Mouse (Mus musculus) CH12.LX (cell line): ENCODE data around the gene Fam129c. TPM values are rescaled to one million over a fixed set of nuclear protein-coding genes. Genes with fewer than 3 reads are reported as not detected.

Source experiments
- DNase-seq: peaks from one replicate; pipeline ENCODE4 v3.0.0-alpha.2; 2013; ENCODE audit errors: extremely low read depth
- H3K27ac ChIP-seq: 2 replicates; pipeline ENCODE4 v1.5.1; 2012; ENCODE audit warnings: low read depth, mild to moderate bottlenecking, control low read depth, moderate library complexity; ENCODE audit not compliant: insufficient read depth
- H3K27me3 ChIP-seq: replicated peaks from 2 replicates; pipeline ENCODE3; 2012; ENCODE audit warnings: inconsistent platforms
- H3K36me3 ChIP-seq, 2 experiments: replicated peaks in 1 of 2; 2 replicates each; pipeline versions ENCODE3 to v1.6.1; 2012; ENCODE audit warnings: inconsistent platforms in 1 of 2, low read length in 1 of 2, mild to moderate bottlenecking in 1 of 2, mixed read lengths in 1 of 2, moderate library complexity in 1 of 2; ENCODE audit not compliant: control insufficient read depth in 1 of 2, insufficient read depth in 1 of 2
- H3K4me1 ChIP-seq, 2 experiments: 2 replicates each; pipeline ENCODE4 v1.6.1; 2012; ENCODE audit warnings: inconsistent platforms in 1 of 2, moderate library complexity in 1 of 2; ENCODE audit not compliant: insufficient read depth in 2 of 2, control insufficient read depth in 1 of 2
- H3K4me2 ChIP-seq: 2 replicates; pipeline ENCODE4 v1.6.1; 2012; ENCODE audit warnings: low read depth, mild to moderate bottlenecking, control low read depth; ENCODE audit not compliant: poor library complexity, insufficient read depth, severe bottlenecking
- H3K4me3 ChIP-seq, 3 experiments: fragments of 150-350 bp in 1 of 3; sonication (generic) in 1 of 3; replicated peaks in 1 of 3; 2 replicates each; pipeline versions ENCODE3 to v1.5.1; 2011 to 2012; ENCODE audit warnings: low read depth in 2 of 3, low read length in 2 of 3, mild to moderate bottlenecking in 2 of 3, moderate library complexity in 2 of 3, control low read depth in 1 of 3, improper control_type of control experiment in 1 of 3, inconsistent platforms in 1 of 3, mixed read lengths in 1 of 3; ENCODE audit not compliant: poor library complexity in 1 of 3
- H3K79me2 ChIP-seq: replicated peaks from 2 replicates; pipeline ENCODE4 v1.6.1; 2012; ENCODE audit warnings: mild to moderate bottlenecking, moderate library complexity; ENCODE audit not compliant: control insufficient read depth, poor library complexity, insufficient read depth, severe bottlenecking; ENCODE audit errors: extremely low read depth
- H3K9ac ChIP-seq: 2 replicates; pipeline ENCODE4 v1.6.1; 2012; ENCODE audit warnings: low read depth, mild to moderate bottlenecking, control low read depth, moderate library complexity; ENCODE audit not compliant: insufficient read depth
- H3K9me3 ChIP-seq: replicated peaks from 2 replicates; pipeline ENCODE3; 2012; ENCODE audit warnings: low read length, inconsistent platforms, mixed read lengths
- BHLHE40 ChIP-seq: IDR thresholded peaks from 2 replicates; pipeline ENCODE4 v1.6.1; 2011; ENCODE audit warnings: mild to moderate bottlenecking, low read depth, low read length, improper control_type of control experiment
- CHD1 ChIP-seq: IDR thresholded peaks from 2 replicates; pipeline ENCODE4 v1.6.1; 2012; ENCODE audit warnings: low read depth, low read length, improper control_type of control experiment, inconsistent platforms
- E2F4 ChIP-seq: IDR thresholded peaks from 2 replicates; pipeline ENCODE4 v1.6.1; 2011; ENCODE audit warnings: low read depth, low read length, improper control_type of control experiment; ENCODE audit not compliant: insufficient replicate concordance
- ELF1 ChIP-seq: IDR thresholded peaks from 2 replicates; pipeline ENCODE4 v1.6.1; 2014; ENCODE audit warnings: low read depth, mild to moderate bottlenecking, inconsistent platforms, low read length, improper control_type of control experiment
- EP300 ChIP-seq: IDR thresholded peaks from 2 replicates; pipeline ENCODE4 v1.6.1; 2011; ENCODE audit warnings: low read length, improper control_type of control experiment
- GABPA ChIP-seq: IDR thresholded peaks from 2 replicates; pipeline ENCODE4 v1.6.1; 2012; ENCODE audit warnings: low read depth, low read length, improper control_type of control experiment, inconsistent platforms; ENCODE audit not compliant: insufficient replicate concordance
- IRF4 ChIP-seq: IDR thresholded peaks from 2 replicates; pipeline ENCODE4 v1.6.1; 2014; ENCODE audit warnings: low read depth, mild to moderate bottlenecking, inconsistent platforms, low read length, improper control_type of control experiment
- JUN ChIP-seq: IDR thresholded peaks from 2 replicates; pipeline ENCODE4 v1.6.1; 2011; ENCODE audit warnings: low read depth, mild to moderate bottlenecking, low read length, improper control_type of control experiment, moderate library complexity; ENCODE audit not compliant: insufficient read depth
- JUND ChIP-seq: conservative IDR thresholded peaks from 2 replicates; pipeline ENCODE4 v1.6.1; 2011; ENCODE audit warnings: low read depth, low read length, improper control_type of control experiment
- KAT2A ChIP-seq: IDR thresholded peaks from 2 replicates; pipeline ENCODE4 v1.6.1; 2012; ENCODE audit warnings: low read length, improper control_type of control experiment, inconsistent platforms; ENCODE audit not compliant: insufficient replicate concordance
- MAFK ChIP-seq: IDR thresholded peaks from 2 replicates; pipeline ENCODE4 v1.6.1; 2011; ENCODE audit warnings: low read length, improper control_type of control experiment; ENCODE audit not compliant: insufficient replicate concordance
- MAX ChIP-seq: IDR thresholded peaks from 2 replicates; pipeline ENCODE4 v1.6.1; 2011; ENCODE audit warnings: low read length, improper control_type of control experiment
- MYC ChIP-seq: IDR thresholded peaks from 2 replicates; pipeline ENCODE4 v1.6.1; 2011; ENCODE audit warnings: low read depth, mild to moderate bottlenecking, improper control_type of control experiment, low read length
- NRF1 ChIP-seq: IDR thresholded peaks from 2 replicates; pipeline ENCODE4 v1.6.1; 2014; ENCODE audit warnings: low read depth, mild to moderate bottlenecking, inconsistent platforms, low read length, improper control_type of control experiment, moderate library complexity
- PAX5 ChIP-seq: IDR thresholded peaks from 2 replicates; pipeline ENCODE4 v1.6.1; 2012; ENCODE audit warnings: low read length, inconsistent platforms, mixed read lengths
- POLR2A ChIP-seq: IDR thresholded peaks from 2 replicates; pipeline ENCODE4 v1.6.1; 2011; ENCODE audit warnings: low read depth, mild to moderate bottlenecking, improper control_type of control experiment, low read length
- POLR2AphosphoS2 ChIP-seq: IDR thresholded peaks from 2 replicates; pipeline ENCODE4 v1.6.1; 2011; ENCODE audit warnings: low read depth, low read length, improper control_type of control experiment
- RAD21 ChIP-seq: IDR thresholded peaks from 2 replicates; pipeline ENCODE4 v1.6.1; 2011; ENCODE audit warnings: low read depth, mild to moderate bottlenecking, low read length, improper control_type of control experiment, moderate library complexity
- RCOR1 ChIP-seq: conservative IDR thresholded peaks from 2 replicates; pipeline ENCODE4 v1.6.1; 2012; ENCODE audit warnings: low read depth, mild to moderate bottlenecking, inconsistent platforms, low read length, improper control_type of control experiment
- TBP ChIP-seq: conservative IDR thresholded peaks from 2 replicates; pipeline ENCODE4 v1.6.1; 2011; ENCODE audit warnings: low read depth, low read length, improper control_type of control experiment
- TCF12 ChIP-seq: IDR thresholded peaks from 2 replicates; pipeline ENCODE4 v1.6.1; 2014; ENCODE audit warnings: low read depth, mild to moderate bottlenecking, inconsistent platforms, low read length, improper control_type of control experiment
- UBTF ChIP-seq: IDR thresholded peaks from 2 replicates; pipeline ENCODE4 v1.6.1; 2012; ENCODE audit warnings: low read depth, mild to moderate bottlenecking, inconsistent platforms, low read length, improper control_type of control experiment, moderate library complexity
- USF1 ChIP-seq: IDR thresholded peaks from 2 replicates; pipeline ENCODE4 v1.6.1; 2014; ENCODE audit warnings: low read depth, mild to moderate bottlenecking, inconsistent platforms, low read length, improper control_type of control experiment
- USF2 ChIP-seq: conservative IDR thresholded peaks from 2 replicates; pipeline ENCODE4 v1.6.1; 2011; ENCODE audit warnings: low read depth, low read length, improper control_type of control experiment
- ZKSCAN1 ChIP-seq: IDR thresholded peaks from 2 replicates; pipeline ENCODE4 v1.6.1; 2012; ENCODE audit warnings: low read depth, inconsistent platforms, low read length, improper control_type of control experiment, borderline replicate concordance
- ZMIZ1 ChIP-seq: IDR thresholded peaks from 2 replicates; pipeline ENCODE4 v1.6.1; 2012; ENCODE audit warnings: low read depth, mild to moderate bottlenecking, inconsistent platforms, low read length, improper control_type of control experiment
- ZNF384 ChIP-seq: IDR thresholded peaks from 2 replicates; pipeline ENCODE4 v1.6.1; 2012; ENCODE audit warnings: low read depth, low read length, improper control_type of control experiment, inconsistent platforms
- dilution Hi-C: fragments of 300-500 bp; cut with MboI; formaldehyde crosslinking; loops from 2 replicates; pipeline ENCODE4 v1.14.3; 2020; ENCODE audit warnings: low sequenced_read_pairs; ENCODE audit not compliant: extremely low pct_unique_long_range_greater_than_20kb, extremely low pct_ligation_motif_present
- in situ Hi-C: fragments of 300-500 bp; cut with MboI; formaldehyde crosslinking; loops from 3 replicates; pipeline ENCODE4 v1.14.3; 2019; ENCODE audit warnings: low sequenced_read_pairs, low pct_ligation_motif_present, low pct_unique_long_range_greater_than_20kb, mixed read lengths
- polyA plus RNA-seq: library from polyadenylated mRNA; unstranded; fragments of >175 nt; gene quantifications from 2 replicates; pipeline ENCODE4 v1.2.1, GENCODE M21; 2012; ENCODE audit warnings: low read depth; ENCODE audit not compliant: insufficient read length
- total RNA-seq, 2 experiments: library from RNA; depleted of rRNA; stranded (reverse); fragments of 300-350 nt in 1 of 2; fragments of >200 nt in 1 of 2; gene quantifications; 2 replicates each; pipeline ENCODE4 v1.2.3; 2012 to 2014

The Fam129c gene
- total and polyA plus RNA-seq, 3 experiments: 89.2 to 98.6 (median 95.2) TPM

GRCm38 (mm10) chr8:71612141-71612540 lies 14.7 kb downstream of the Fam129c start:
- Histone ChIP-seq H3K4me1 (peaks cover 16 to 54% of the 10 kb centered on the region in 2 experiments), H3K4me2 (peak overlapping the region; percentile 83), H3K36me3 (peaks cover 32 to 74% of the 10 kb centered on the region in 2 experiments), H3K9ac (peak overlapping the region; percentile 79; the same call in 1 of the 2 replicates), H3K27me3 (no peaks in the 10 kb centered on the region), H3K4me3 (peak overlapping the region; percentile 86 to 90 (median 86)), H3K79me2 (peaks cover 20% of the 10 kb centered on the region), H3K9me3 (no peaks in the 10 kb centered on the region), H3K27ac (peak overlapping the region; percentile 27; the same call in 1 of the 2 replicates)
- DNase-seq: no peak
- in situ Hi-C loops: no loop called here
- no peak for TF ChIP-seq TCF12
- TF ChIP-seq BHLHE40: no peak
- TF ChIP-seq IRF4: no peak
- TF ChIP-seq TBP: no peak
- TF ChIP-seq ZMIZ1: no peak
- TF ChIP-seq ZKSCAN1: no peak
- TF ChIP-seq E2F4: no peak
- no peak for TF ChIP-seq RAD21
- TF ChIP-seq PAX5: no peak
- TF ChIP-seq UBTF: no peak
- dilution Hi-C loops: no loop called here

DNA sequence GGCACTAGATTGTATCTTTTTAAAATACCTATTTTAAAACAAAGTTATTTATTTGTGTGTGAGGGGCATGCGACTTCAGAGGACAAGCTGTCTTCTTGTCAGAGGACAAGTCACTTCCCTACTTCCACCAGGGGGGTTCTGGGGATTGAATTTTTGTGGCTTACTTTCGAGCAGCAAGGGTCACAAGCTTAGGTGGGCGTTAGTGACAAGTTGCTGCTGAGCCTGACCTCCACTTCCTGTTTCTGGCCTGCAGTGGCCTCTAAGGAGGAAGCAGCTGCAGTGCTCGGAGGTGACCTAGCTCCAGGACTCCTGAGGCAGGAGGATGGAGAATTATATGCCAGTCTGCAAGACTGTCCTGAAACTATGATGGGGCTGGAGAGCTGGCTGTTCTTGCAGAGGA lies 16.0 kb downstream of the Fam129c start:
- Histone ChIP-seq H3K9ac (no peak overlapping the region), H3K36me3 (peaks cover 40 to 74% of the 10 kb centered on the region in 2 experiments), H3K4me3 (peak overlapping the region in 1 of 3 experiments; percentile 86), H3K79me2 (peaks cover 20% of the 10 kb centered on the region), H3K9me3 (peaks cover 4% of the 10 kb centered on the region), H3K4me1 (peaks cover 16 to 49% of the 10 kb centered on the region in 2 experiments), H3K27me3 (no peaks in the 10 kb centered on the region), H3K4me2 (0 out of 2 replicates have a peak overlapping the region, but pooled peaks have one; percentile 83), H3K27ac (peak overlapping the region; percentile 7; the same call in 1 of the 2 replicates)
- TF ChIP-seq MAFK: no peak
- TF ChIP-seq E2F4: no peak
- no peak for TF ChIP-seq ZKSCAN1
- TF ChIP-seq USF2: no peak
- TF ChIP-seq ZNF384: no peak
- no peak for TF ChIP-seq JUND
- TF ChIP-seq BHLHE40: 0 out of 2 replicates have a peak, but pooled peaks have one; percentile 16
- TF ChIP-seq NRF1: no peak
- no peak for TF ChIP-seq MAX
- no peak for TF ChIP-seq POLR2AphosphoS2
- TF ChIP-seq EP300: 0 out of 2 replicates have a peak, but pooled peaks have one; percentile 33
- TF ChIP-seq POLR2A: no peak
- no peak for TF ChIP-seq USF1
- no peak for TF ChIP-seq GABPA
- TF ChIP-seq ELF1: peak; percentile 77
- TF ChIP-seq KAT2A: no peak
- no peak for TF ChIP-seq JUN
- no peak for TF ChIP-seq RCOR1
- TF ChIP-seq PAX5: no peak
- no peak; the same call in 1 of the 2 replicates for TF ChIP-seq TCF12
- no peak for TF ChIP-seq MYC
- no peak for TF ChIP-seq CHD1
- no peak for DNase-seq
- in situ Hi-C loops: no loop called here
- dilution Hi-C loops: no loop called here
